Mouse (Mus musculus) mouse embryonic stem cell (cell line): ENCODE data around the gene Prr30.
"Not testable (repeated sequence)": the region's sequence is repeated elsewhere in the genome, so short reads cannot be mapped to it uniquely, and the experiment has no call there.

Experiments
- in situ Hi-C, 2 experiments: fragments of 300-500 bp; cut with MboI; formaldehyde crosslinking; loops; 1 replicate in 1 of 2; 3 replicates in 1 of 2; pipeline ENCODE4 v1.14.3; 2019 to 2020; ENCODE audit warnings: low sequenced_read_pairs in 2 of 2, low pct_unique_long_range_greater_than_20kb in 1 of 2, mixed read lengths in 1 of 2; ENCODE audit not compliant: unreplicated experiment in 1 of 2

The Prr30 gene

GRCm38 (mm10) chr14:101200230-101200629 lies at the start of gene Prr30:
TSS of gene Prr30 (minus strand) at chr14:101200330.
- in situ Hi-C loops: no loop called here

- in situ Hi-C loops: no loop called here
These were observed 46.7 kb upstream of the Prr30 start for GRCm38 (mm10) chr14:101246793-101247192.

DNA sequence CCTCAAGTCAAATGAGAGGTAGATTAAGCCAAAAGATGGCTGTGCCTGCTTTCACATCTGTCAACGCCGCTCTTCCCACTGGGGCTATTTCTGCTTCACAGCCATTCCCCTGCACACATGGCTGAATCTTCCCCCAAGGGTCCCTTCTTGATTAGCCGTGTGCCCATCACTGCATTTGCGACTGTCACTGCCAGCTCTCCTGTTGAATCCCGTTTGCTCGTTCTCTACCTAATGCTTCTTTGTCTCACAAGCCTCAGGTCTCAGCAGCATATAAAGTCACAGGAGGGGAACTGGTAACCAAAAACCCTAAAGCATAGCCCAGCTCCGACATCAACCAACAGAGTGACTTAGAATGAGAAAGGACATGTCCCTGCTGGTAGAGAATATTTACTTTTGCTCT lies 45.6 kb upstream of the Prr30 start:
- in situ Hi-C loops: no loop called here

- in situ Hi-C loops: not testable (repeated sequence)
These were observed 44.3 kb upstream of the Prr30 start for GRCm38 (mm10) chr14:101244441-101244840.

DNA sequence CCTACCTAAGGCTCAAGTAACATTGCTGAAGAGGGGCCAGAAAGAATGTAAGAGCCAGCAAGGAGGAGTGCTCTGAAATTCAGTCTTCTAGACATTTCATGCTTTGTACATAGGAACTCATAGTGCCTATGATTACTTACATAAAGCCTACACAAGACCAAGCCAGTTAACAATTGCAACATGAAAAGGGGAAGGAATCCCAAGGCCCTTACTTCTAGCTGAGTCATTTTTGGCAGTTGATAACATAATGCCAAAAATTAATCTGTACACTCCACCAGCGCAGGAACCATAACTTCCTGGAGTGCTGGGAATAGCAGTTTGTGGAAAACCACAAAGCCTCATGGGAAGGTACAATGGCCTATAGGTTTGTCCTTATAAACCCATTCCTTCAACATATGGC lies 37.8 kb upstream of the Prr30 start:
- in situ Hi-C loops: no loop called here

- in situ Hi-C loops: no loop called here
These were observed 28.9 kb upstream of the Prr30 start for GRCm38 (mm10) chr14:101229068-101229467.

DNA sequence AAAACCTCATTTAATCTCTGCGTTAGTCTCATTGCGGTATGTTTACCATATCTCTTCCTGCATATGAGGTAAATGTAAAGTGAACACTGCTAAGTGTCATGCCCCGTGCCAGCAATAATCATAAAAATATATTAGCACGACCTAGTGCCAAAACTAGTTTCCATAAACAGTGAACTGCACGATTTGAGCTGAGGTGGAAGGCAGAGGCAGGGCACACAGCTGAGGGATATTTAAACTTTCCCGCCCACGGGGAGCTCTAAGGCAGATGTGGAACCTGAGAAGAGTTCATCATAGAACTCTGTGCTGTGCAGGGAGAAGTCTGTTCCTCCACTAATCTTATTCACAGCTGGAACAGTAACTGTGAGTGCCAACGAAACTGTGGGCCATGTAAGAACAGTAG lies 22.2 kb upstream of the Prr30 start:
- in situ Hi-C loops: no loop called here

- in situ Hi-C loops: no loop called here
These were observed 27.9 kb downstream of the Prr30 start for GRCm38 (mm10) chr14:101172258-101172657.
